Mouse (Mus musculus) left cerebral cortex, postnatal 25 days (tissue): ENCODE data around the gene Nrip1. TPM values are rescaled to one million over a fixed set of nuclear protein-coding genes. Genes with fewer than 3 reads are reported as not detected.
"Not testable (repeated sequence)": the region's sequence is repeated elsewhere in the genome, so short reads cannot be mapped to it uniquely, and the experiment has no call there.

ENCODE experiments used
- DNase-seq, 2 experiments: peaks; one replicate each; pipeline ENCODE4 v3.0.0; 2022; ENCODE audit warnings: low spot score in 2 of 2, mixed read lengths in 1 of 2
- intact Hi-C: fragments of 180-260 bp; cut with DNase I; formaldehyde crosslinking; loops from one replicate; pipeline ENCODE4 v1.15.1; 2025
- total RNA-seq, 2 experiments: library from RNA; stranded (reverse); gene quantifications; 2 replicates each; pipeline ENCODE4 v1.2.3; 2021

Gene Nrip1
- total RNA-seq = 10 to 100 TPM; 49.7 to 60.8 TPM

DNA sequence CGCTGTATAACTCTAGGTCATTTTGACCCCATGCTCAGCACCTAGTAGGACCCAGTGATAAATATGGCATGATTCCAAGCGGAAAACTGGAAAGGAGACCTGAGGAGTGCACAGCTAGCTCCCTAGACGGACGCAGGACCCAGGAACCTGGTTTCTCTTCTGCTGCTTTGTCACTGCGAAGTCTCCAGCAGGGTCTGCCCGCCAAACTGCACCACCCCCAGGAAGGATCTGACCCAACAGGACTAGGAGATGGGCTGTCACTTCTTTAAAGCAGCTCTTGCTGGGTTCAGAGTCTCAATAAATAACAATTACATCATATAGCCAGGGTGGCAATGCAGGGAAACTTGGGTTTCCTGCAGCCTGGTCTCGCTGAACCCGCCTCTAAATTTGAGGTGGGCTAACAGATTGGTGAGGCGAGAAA lies at the start of gene Nrip1:
Nrip1 (minus strand) TSS at position 157 of the 421 bp plus-strand sequence.
- intact Hi-C loops = loop anchor here (2.0 to 10.0 kb wide), 8 partner anchors 59 to 606 kb away; partner anchors contain the start of gene Hspa13
- peak; percentile 51 to 62 for DNase-seq

DNA sequence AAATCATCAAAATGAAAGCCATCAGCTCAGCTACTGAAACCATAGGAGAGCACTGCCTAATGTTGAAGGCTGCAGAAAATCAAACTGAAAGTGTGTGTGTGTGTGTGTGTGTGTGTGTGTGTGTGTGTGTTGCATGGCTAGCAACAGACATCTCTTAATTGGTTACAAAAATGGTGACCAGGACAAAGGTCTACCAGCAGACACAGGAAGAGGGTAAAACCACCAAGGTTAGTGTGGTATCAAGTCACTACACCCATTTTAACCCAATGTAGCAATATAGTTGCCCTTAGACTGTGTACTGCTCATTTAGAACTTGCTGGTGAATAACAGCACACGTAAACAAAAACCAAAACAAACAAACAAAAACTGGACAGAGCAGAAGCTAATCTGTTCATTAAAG lies 48.9 kb upstream of the Nrip1 start:
- no peak for DNase-seq
- intact Hi-C loops = no loop called here

DNA sequence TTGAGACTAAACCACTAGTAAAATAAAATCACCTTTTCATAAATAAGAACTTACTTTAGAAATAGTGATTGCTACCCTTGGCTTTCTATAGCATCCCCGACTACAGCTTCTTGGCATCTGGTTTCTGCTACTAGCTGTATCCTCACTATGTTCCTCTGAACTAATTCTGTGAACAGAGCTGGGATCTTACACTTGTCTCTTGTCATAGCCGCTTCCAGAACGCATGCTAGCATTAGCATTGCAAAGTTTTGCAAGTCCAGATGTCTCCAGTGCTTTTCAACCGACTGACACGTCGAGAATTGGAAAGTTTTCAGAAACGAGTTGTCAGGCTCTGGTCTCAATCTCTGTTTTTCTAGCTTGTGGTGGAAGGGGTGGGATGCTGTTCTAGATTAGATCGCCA lies 46.2 kb upstream of the Nrip1 start:
- DNase-seq = no peak
- intact Hi-C loops = no loop called here

DNA sequence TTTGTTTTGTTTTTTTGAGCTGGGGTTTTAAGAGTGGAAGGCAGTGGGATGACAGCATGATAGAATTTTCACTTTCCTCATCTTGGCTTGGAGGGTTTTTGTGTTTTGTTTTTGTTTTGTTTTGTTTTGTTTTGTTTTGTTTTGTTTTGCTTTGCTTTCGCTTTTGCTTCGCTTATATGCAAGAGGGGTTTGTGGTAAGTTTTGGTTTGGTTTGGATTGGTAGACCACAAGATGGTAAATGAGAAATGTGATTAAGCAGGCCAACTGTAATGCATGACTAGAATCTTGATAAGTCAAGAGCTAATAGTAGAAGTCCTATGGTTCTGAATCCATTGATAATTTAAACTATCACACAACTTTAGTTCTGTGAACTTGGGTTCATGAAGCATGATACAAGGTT lies 42.9 kb upstream of the Nrip1 start:
- no peak for DNase-seq
- intact Hi-C loops = no loop called here

DNA sequence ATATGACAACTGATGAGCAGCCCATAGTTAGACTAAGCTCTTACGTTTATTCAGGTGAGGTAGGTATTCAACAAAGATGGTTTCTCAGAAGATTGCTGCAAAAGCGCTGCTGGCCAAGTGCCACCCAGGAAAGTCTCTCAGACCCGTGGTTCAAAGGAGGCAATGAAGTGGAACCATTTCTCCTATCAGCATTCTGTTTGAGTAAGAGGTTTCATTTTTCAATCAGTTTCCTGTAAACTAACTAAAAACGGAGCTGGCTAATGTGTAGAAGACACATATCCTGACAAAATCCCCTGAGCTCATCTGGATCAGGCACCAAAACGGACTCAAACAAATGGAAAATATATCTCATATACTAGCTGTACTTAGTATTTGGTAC lies 42.4 kb upstream of the Nrip1 start:
- intact Hi-C loops = no loop called here
- no peak for DNase-seq

DNA sequence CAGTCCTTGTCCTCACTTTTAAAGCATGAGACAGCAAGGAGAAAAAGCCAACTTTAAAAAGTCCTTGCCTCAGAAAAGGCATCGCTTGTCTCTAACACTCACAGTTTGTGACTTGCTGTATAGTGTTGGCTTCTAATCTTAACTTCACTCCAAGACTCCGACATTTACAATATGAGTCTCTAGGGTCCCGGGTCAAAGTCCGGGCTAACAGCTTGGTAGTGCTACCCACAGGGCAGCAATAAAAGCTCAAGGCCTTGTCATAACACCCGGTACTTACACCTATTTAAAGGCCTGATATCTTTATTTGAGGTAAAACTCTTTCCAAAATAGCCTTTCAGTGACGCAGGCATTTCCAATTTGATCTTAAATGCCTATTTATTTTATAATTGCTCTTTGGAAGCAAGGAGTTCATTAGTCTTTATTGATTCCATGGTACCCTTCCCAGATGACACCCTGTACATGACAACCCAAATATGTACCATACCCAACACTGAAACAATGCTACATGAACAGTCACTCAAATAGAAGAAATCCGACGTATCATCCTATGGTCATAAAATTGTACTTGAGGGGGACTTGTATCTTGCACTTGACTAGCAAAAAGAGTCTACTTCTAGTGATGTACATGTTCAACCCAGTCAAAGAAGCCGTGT lies 41.9 kb upstream of the Nrip1 start:
- intact Hi-C loops = no loop called here
- DNase-seq = no peak

DNA sequence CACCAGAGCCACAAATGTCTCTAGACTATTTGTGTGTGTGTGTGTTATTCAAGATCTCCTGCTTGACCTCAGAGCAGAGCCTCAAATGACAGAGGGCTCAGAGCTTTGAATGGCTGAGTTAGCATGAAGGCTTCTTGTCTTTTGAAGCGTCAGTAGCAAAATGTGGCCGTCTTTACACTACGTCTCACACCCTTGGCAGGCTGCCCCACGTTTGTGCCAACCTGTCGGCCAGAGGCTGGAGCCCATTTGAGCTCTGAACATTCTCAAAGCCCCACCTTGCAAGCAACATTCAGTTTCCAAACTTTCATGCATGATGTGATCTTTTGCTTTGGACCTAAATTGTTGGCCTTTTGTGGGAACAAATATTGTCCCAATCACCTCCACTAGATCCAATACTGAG lies 40.9 kb upstream of the Nrip1 start:
- intact Hi-C loops = no loop called here
- DNase-seq = no peak

DNA sequence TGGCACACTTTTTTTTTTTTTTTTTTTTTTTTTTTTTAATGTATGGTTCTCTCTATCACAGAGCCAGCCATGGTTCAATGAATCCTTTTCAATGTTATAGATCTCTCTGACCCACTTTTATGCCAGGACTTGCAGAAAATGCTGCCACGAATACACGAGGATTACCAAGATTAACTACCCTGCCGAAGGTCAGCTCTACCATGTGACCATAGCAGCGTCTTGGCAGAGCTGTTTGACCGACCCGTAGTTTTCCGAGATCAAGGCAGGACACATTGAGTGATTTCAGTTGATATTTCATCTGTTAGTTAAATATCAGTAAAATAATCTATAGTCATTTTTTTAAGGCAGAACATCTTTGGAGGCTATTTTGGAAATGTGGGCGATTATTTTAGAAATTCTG lies 40.0 kb upstream of the Nrip1 start:
- intact Hi-C loops = no loop called here
- no peak for DNase-seq

DNA sequence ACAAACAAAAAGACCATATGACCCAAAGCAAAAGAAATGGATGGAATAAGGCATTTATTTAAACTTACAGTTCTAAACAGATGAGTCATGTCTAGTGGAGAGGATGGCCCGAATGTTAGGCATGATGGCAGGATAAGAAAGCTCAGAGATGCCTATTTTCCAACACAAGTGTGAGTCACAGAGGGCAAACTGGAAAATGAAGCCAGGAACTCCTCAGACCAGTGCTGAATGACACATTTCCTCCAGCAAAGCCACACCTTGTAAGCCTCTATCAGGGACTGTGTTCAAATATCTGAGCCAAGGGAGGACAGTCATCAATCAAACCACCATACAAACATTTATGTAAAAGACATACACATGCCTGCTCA lies 35.7 kb upstream of the Nrip1 start:
- intact Hi-C loops = no loop called here
- no peak for DNase-seq

DNA sequence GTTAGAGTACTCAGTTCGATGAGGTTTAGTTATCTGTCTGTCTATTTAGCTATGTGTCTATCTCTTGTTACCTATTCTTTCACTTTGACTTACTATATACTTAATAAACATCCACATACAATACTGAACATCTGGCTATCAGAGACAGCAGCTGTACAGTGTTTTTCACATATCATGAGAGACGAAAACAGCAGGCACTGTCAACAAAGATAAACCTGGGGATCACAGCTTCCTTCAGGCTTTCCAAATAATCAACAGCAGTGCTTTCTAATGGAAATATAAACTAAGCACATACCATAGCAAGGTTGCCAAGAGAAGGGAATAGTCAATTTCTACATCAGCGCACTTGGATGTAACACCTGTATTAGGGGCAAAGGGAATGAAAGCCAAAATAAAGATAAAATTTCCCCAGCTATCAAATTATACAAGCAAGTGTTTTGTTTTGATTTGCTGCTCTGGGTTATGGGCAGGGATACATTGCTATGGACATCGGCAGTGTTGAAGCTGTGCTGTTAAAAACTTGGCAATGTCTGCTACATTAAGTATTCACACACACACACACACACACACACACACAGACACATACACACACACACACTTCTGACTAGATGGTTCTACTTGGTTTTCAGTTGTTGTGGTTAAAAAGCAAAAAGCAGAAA lies 35.2 kb upstream of the Nrip1 start:
- DNase-seq = no peak
- intact Hi-C loops = no loop called here

DNA sequence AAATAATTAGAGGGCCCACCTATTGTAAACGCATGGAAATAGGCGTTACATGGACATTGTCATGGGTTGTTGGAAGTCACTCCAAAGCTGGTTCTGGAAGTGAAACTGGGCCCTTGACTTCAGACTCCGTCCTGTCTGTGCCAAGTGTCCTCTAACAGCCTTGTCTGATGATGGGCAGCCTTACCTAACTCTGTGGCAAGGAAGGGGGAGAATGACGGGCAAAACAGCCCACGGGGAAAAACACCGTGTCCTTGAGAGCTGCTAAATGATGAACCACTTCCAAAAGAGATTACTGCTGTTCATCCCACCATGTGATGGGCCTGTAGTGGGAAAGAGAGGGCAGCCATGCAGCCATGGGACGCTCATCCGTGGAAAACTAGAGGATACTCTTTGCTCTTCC lies 34.6 kb upstream of the Nrip1 start:
- no peak for DNase-seq
- intact Hi-C loops = no loop called here

DNA sequence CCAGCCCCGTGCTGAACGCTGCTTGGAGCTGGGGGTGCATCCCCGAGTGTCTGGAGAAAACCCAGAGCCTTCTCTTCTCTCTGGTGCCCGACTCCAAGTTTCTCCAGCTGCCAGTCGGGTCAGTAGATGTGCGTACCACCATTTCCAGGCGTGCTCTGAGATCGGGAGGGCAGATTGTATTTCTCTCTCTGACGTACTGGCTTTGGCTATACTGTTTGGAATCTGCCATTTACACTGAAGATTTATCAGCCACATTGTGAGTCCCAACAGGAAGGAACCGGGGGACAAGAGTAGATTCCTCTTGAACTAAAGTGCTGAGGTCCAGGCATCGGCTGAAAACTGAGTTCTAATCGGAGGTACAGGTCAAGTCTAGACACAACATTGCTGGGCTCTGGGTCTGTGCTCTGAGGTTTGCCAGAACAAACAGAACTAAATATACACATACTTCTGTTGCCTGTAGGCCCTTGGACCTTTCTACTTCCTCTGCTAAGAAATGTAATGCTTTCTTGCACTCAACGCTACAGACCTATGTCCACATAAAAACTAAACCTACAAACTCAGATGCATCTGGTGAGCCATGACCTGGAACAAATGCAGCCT lies 33.8 kb upstream of the Nrip1 start:
- intact Hi-C loops = no loop called here
- DNase-seq = no peak

DNA sequence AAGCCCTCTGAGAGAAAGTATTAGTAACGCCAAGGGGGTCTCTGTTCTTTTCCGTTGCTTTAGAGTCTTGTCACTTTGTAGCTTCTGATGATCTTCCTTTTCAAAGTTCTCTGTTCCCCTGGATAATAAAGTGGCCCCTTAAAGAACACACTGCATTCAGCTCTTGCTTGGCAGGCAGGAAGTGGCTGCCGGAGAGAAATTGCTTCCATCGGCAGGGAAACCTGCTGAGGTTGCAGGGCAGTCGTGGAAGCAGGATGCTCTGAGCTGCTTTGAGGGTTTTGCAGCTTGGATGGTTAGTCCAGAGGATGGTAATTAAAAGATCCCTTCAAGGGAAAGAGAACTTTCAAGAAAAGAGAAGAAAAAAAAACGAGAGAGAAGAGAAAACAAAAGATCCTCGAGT lies 33.3 kb upstream of the Nrip1 start:
- intact Hi-C loops = no loop called here
- DNase-seq = peak in 1 of 2 experiments; percentile 32

DNA sequence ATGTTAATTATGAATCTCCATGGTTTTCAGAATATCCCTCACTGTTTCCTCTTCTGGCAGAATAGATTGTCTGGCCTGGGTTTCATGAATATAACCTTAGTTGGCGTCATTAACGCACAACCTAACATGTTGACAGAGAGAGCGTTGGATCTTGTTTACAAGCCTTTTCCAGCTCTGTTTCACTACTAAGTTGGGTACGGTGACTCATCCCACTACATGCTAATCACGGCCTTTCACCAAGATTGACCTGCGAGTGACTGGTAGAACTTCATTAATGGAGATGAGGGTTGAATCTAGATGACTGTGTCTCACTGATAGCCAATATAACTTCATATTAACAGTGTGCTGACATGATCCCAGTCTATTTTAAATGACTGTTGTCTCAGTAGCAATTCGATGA lies 32.7 kb upstream of the Nrip1 start:
- no peak for DNase-seq
- intact Hi-C loops = no loop called here

DNA sequence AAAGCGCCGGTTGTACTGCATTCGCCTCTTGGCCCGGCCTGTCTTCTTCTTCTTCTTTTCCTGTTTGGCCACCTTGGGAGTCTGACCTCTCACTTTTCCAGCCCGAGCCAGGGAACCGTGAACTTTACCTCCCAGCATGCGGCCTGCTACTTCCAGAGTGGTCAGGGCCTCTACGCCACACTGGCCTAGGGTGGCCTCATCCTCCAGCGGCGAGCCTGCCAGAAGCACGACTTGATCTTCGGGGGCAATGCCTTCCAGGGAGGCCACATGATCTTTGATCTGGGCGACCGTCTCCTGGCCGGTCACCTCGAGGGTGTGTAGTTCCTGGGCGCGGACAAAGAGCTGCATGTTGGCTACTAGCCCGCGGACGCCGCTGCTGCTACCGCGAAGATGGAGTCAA lies 29.7 kb upstream of the Nrip1 start:
- DNase-seq, intact Hi-C loops: not testable (repeated sequence)

DNA sequence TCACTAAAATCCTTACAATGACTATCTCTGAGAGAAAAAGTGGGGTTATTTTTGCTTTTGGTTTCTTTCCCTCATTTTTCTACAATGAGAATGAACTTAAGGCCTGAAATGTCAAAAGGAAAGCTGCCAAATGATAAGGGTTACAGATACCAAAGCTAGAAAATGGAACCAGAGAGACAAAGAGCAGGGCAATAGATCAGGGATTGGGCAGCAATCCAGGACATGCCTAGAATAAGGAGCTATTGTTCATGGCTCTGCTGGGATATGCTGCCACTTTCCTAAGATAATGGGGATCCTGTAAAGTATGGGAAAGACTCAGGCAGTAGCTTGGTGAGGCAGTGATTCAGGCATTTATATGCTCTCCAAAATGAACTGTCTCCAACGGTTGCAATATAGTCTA lies 22.9 kb upstream of the Nrip1 start:
- no peak for DNase-seq

DNA sequence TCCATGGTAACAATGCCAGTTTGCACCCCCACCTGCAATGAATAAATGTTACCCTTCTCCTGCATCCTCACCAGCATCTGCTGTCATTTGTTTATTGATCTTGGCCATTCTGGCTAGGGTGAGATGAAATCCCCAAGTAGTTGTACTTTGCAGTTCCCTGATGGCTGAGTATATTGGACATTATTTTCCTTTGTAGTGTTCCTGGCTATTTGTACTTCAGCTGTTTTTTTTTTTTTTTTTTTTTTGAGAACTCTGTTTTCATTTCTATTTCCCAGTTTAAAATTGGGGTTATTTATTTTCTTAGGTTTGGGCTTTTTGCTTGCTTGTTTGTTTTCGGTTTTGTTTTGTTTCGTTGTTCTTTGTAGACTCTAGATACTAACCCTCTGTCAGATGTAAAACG lies 19.6 kb upstream of the Nrip1 start:
- DNase-seq = no peak
- intact Hi-C loops = no loop called here

More for the DNA sequence above, 22.9 kb upstream of the Nrip1 start:
- intact Hi-C loops = no loop called here

DNA sequence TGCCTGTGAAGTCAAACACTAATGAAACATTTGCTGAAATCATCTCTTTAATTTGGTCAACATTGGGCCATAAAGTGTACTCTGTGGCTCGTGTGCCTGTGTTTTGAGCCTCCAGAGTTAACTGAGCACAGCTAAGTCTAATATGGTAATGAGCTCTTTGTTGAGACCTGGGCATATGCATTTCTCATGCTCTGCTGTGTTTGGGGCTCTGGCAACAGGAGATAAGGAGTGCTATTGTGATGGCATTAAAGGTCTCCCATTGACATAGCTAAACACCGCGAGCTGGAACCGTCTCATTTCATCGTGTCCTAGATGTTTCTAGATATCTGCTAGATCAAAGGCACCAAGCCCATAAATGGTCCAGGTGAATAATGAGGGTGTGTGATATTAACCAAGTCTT lies 12.9 kb upstream of the Nrip1 start:
- intact Hi-C loops = no loop called here
- no peak for DNase-seq

DNA sequence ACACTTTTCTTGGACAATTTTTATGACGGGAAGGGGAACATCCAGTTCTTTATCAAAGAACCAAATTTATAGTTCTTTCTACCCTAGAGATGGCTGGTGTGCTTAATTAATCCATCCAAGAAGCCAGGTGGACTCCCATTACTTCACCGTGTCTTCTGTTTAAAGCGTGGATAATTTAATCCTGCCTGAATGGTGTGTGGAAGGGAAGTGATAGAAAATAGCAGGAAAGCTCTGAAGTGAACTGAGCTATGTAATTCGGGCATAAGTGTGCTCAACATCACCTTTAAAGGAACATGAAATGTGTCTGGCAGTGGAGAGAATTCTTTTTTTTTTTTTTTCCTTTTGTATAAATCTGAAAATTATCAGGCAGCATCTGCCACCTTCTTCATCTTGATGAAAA lies 12.4 kb upstream of the Nrip1 start:
- DNase-seq = no peak
- intact Hi-C loops = no loop called here

DNA sequence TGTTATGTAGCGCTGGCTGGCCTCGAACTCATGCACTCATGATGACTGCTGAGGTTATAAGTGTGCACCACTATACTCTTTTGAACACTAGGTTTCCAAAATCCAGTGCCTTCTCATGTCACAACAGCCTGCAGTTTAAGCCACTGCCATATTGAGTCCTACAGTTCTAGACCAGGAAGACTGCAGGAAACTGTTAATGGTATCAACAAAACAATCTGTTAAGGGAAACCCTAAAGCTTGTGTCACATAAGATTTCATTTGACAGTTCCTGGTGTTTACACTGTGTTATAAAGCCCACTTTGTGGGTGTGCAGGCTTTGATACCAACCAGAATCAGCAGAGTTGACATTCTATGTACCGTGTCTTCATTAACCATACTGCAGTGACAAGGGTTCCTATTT lies 3.6 kb upstream of the Nrip1 start:
- intact Hi-C loops = loop anchor here (10.0 kb wide), 1 partner anchor 388 kb away; no protein-coding TSS in a partner anchor
- no peak for DNase-seq

DNA sequence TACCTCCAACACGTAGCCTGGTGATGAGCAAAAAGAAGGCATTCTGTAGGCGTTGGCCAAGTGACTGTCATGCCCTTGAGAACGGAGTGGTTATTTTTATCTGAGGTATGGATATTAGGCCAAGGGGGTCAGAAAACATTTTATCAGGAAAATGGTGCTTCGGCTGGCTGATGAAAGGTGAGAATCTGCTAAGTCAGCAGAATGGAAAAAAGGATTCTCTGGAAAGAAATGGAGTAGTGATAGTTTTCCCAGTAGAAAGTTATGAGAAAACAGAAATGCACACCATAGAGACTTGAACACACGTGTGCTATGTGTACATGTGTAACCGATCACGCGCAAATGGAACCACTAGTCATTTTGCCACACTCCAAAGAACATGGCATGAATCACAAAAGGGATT lies 3.0 kb upstream of the Nrip1 start:
- no peak for DNase-seq
- intact Hi-C loops = loop anchor here (10.0 kb wide), 1 partner anchor 388 kb away; no protein-coding TSS in a partner anchor
